Mouse (Mus musculus): ENCODE measurements around the gene Sdhc.

Gene Sdhc

GRCm38 (mm10) chr1:171149974-171150760 is at the start of gene Sdhc, which contains the start of gene Mpz:
Gene Sdhc, minus strand, starts transcription at chr1:171150603.
Gene Mpz, plus strand, starts transcription at chr1:171150711.
- DNase-seq: peak; percentile 97

DNA sequence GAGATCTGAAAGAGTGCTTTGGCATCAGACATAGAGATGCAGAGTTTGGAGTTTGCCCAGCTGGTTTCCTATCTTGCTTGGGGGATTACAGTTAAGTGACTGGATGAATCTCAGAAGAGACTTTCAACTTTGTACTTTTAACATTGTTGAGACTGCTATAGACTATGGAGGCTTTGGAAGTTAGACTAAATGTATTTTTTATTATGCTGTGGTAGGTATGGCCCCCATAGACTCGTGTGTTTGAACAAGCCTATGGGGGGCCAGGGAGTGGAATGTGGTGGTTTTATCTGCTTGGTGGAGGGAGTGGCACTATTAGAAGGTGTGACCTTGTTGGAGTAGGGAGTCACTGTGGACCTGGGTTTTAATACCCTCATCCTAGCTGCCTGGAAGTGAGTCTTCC is 49.1 kb upstream of the Sdhc start:
- DNase-seq: no peak

- no peak for DNase-seq
Measured at GRCm38 (mm10) chr1:171195887-171196397, 45.5 kb upstream of the Sdhc start, which contains the start of gene Pcp4l1. Gene Pcp4l1, minus strand, starts transcription at chr1:171196268.

DNA sequence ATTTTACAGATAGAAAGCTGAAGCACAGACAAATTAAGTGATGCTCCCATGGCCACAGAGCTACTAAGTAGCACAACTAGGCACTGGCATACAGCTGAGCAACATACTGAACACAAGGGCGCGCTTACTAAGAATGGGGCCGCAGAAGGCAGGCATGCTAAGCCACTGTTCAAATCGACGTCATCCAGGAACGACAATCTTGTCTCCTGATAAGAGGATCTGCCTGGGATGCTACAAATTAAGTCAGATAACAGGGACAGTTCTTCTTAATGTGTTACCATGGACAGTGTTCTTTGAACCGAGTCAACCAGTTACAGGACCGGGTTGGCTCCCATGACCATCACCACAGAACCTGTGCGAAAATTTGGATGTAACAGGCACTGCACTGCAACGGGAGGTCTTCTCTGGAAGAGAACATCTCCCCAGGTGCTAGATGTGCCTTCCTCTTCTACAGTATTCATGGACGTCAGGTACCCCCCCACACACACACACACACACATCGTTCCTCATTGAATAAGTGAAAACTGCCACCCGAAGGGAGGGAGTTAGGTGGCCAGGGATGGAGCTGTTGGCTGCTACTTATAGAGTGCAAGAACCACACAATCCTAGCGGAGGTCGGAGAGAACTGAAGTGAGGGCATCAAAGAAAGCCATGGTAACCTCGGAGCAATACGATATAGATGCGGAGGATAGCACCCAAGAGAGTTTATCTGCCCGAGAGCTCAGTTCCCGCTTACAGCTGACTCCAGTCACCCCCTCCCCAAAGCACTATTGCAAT is 44.8 kb upstream of the Sdhc start:
- no peak for DNase-seq

- DNase-seq: no peak
Measured at GRCm38 (mm10) chr1:171193911-171194830, 43.8 kb upstream of the Sdhc start.

DNA sequence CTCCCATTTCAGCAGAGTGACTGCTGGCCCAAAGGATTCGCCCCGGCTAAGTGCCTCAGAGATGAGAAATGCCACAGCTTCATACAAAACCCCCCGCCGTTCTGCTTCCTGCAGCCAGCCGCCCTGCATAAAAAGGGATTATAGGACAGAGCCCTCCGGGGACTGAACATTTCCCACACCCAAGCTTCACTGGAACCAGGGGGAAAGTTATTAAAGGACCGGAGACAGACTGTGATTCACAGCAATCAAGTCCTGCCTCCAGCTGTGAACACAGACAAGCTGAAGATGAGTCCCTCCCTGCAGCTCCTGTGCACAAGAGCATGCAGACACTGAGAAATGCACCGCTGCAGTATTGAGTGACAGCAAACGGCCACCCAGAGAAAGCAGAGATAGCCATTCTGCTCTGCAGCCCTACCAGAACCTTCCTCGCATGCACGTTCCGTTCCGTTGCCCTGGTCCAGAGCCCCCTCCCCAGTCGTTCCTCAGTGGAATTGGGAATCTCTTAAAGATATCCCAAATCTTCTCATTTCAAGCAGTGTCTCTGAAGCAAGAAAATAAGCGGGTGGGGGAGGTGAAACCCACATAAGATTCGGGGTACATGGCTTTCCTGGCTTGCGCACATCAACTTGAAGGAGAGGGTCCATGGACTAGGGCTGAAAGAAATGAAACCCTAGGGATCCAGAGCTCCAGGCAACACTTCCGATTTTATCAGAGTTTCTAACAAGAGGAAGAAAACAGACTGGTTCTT is 42.9 kb upstream of the Sdhc start:
- no peak for DNase-seq

DNA sequence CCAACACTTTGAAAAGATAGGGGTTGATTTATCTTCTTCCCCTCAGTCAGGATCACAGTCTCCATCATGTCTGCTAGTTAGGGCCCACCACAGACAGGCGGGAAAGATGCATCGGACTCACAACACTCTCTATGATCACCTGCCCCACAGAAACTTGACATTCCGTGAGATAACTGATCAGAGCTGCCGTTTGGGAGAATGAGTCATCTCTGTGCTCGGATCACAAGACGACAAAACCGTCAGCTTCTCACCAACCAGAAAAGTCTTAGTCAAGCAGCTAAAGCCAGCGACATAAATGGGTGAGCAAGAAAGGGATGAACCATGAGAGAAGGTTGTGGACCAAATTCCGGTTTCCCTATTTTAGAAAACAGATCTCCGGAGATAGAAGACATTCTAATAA is 41.9 kb upstream of the Sdhc start:
- DNase-seq: no peak

GRCm38 (mm10) chr1:171190832-171191231 is 40.4 kb upstream of the Sdhc start:
- DNase-seq: no peak

GRCm38 (mm10) chr1:171189476-171190114 is 39.2 kb upstream of the Sdhc start:
- DNase-seq: no peak

GRCm38 (mm10) chr1:171189046-171189445 is 38.6 kb upstream of the Sdhc start:
- DNase-seq: no peak

DNA sequence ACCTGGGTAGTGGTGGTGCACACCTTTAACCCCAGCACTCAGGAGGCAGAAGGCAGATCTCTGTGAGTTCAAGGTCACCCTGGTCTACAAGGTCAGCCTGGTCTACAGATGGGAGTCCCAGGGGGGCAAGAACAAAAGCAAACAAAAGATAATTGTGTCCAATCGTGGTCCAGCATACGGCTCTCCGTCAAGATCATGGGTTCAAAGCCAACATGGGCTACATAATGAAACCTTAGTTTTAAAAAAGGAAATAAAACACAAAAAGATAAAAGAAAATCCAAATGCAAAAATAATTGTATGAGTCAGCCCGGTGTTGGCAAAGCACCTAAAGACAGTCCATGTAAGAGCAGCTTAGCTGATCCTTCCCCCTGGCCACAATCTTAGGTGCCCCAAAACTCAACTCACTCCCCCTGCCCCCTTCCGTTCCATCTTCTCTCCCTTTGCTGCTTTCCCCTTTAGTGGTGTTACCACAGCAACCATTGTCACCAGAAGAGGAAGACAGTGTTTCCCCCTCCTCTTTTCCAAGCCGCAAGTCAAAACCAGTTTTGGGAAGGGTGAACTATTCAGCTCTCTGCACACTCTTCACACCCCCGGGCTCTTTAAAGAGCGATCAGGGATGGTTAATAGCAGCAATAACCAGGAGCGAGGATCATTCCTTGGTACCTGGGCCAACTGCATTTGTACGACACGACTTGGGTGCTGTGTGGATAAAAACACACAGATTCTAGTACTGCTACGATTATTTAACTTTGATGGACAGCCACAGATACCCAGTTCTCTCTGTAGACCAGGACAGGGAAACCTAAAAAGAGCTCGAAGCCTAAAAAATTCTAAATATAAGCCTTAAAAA is 37.7 kb upstream of the Sdhc start:
- DNase-seq: no peak

- no peak for DNase-seq
Measured at GRCm38 (mm10) chr1:171185655-171186054, 35.3 kb upstream of the Sdhc start.

DNA sequence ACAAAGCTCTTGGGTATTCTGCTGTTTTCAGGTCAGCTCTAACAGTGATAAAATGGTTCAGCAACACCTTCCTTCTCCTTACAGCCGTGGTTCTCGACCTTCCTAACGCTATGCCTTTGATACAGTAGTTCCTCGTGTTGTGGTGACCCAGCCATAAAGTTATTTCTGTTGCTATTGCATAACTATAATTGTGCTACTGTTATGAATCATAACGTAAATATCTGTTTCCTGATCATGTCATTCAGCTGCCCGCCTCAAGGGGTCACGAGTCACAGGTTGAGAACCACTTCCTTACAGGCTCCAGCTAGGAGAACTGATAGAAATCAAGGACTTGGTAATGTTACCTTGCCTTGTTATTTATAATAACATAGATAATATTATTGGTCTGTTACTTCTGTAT is 33.9 kb upstream of the Sdhc start:
- DNase-seq: peak; percentile 32

GRCm38 (mm10) chr1:171183620-171184019 is 33.2 kb upstream of the Sdhc start:
- DNase-seq: no peak

DNA sequence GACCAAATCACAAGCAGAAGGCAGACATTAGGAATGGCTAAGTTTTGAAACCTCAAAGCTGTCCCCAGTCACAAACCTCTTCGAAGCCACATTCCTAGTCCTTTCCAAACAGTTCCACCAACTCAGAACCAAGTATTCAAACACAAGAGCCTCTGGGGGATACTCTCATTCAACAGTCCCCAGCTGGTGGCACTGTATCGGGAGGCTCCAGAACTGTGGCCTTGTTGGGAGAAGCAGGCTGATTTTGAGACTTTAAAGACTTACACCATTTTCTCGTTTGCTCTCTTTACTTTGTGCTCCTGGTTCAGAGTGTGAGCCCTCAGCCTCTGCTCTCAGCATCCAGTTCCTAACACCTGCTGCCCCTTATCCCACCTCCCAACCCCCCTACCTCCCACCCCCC is 32.6 kb upstream of the Sdhc start:
- DNase-seq: no peak

GRCm38 (mm10) chr1:171179487-171180171 is 29.2 kb upstream of the Sdhc start:
- DNase-seq: no peak

- DNase-seq: no peak
Measured at GRCm38 (mm10) chr1:171172779-171173178, 22.4 kb upstream of the Sdhc start.

- no peak for DNase-seq
Measured at GRCm38 (mm10) chr1:171171138-171171537, 20.7 kb upstream of the Sdhc start.

DNA sequence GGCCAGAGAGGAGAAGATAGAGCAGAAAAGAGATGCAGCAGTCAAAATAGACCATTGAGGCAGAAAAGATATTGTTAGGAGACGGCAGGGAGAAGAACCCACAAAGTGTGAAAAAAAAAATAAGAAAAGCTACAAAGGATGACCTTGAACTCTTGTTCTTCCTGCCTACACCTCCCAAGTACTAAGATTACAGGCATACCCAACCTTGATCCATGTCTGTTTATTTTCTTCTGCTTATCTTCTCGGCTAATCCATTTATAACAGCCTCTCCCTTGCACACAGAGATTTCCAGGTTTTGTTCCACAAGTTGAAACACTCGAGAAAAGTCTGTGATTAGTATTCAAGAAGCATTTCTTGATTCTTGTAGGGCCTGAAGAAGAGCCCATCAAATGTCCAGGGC is 19.5 kb upstream of the Sdhc start:
- DNase-seq: no peak

- DNase-seq: no peak
Measured at GRCm38 (mm10) chr1:171168906-171169305, 18.5 kb upstream of the Sdhc start.
